Mouse (Mus musculus): ENCODE results near the gene Plpp2. TPM values are rescaled to one million over a fixed set of nuclear protein-coding genes. Genes with fewer than 3 reads are reported as not detected.

The Plpp2 gene
- polyA plus RNA-seq, 1 experiment = 5.9 TPM

DNA sequence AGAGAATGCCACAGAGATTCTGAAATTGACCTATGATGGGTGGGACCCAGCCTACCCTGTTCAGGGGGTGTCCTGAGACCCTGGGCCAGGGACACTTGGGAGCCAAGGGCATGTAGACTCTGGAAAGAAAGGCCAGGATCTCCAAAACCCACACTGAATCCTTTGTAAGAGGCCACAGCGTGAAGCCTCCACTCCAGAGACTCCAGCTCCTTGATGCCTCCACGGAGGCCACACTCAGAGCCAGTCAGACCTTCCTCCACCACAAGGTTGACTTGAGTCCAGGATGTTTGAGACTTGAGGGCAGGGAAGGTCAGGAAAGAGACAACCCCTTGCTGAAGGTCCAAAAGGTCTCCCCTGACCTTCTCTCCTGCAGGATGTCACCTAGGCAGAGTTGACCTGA lies 830 bp upstream of the Plpp2 start:
- peaks cover 2% of the 10 kb centered on the region for H3K36me3 ChIP-seq (replicated peaks; ENCODE audit: low read length)
- peaks cover 64% of the 10 kb centered on the region for H3K27me3 ChIP-seq (replicated peaks)
- no peaks in the 10 kb centered on the region; the same call in 1 of the 2 replicates for H3K9me3 ChIP-seq
- no peak overlapping the region for H3K4me3 ChIP-seq (replicated peaks)
- TF ChIP-seq FLI1 (IDR thresholded peaks at IDR 0.05; ENCODE audit: low read length) (no peak), GATA1 (IDR thresholded peaks at IDR 0.05; ENCODE audit: borderline replicate concordance, low read length) (no peak)
- H3K4me1 ChIP-seq = peaks cover 67% of the 10 kb centered on the region

DNA sequence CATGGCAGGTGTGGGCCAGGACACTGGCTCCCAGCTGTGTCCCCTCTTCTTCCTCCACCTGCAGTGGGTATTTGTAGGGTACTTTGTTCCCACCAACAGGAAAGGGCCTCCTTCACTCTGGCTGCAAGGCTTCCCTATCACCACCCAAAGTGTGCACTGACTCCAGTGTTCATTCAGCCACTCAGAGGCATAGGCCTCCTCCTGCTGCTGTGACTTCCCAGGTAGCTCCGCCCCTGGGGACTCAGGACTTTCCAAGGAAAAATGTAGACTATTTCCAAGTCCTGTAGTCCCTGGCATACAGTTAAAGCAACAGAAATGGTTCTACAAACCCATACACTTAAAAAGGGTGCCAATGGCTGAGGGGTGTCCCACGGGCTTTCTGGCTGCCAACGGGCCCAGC lies 918 bp downstream of the Plpp2 start:
- no peaks in the 10 kb centered on the region; the same call in 1 of the 2 replicates for H3K9me3 ChIP-seq
- peaks cover 58% of the 10 kb centered on the region for H3K4me1 ChIP-seq
- peak overlapping the region; percentile 92 for H3K4me3 ChIP-seq (replicated peaks)
- peaks cover 64% of the 10 kb centered on the region for H3K27me3 ChIP-seq (replicated peaks)
- no peak for TF ChIP-seq FLI1 (IDR thresholded peaks at IDR 0.05; ENCODE audit: low read length)
- TF ChIP-seq GATA1 (IDR thresholded peaks at IDR 0.05; ENCODE audit: borderline replicate concordance, low read length) = no peak
- peaks cover 5% of the 10 kb centered on the region for H3K36me3 ChIP-seq (replicated peaks; ENCODE audit: low read length)

DNA sequence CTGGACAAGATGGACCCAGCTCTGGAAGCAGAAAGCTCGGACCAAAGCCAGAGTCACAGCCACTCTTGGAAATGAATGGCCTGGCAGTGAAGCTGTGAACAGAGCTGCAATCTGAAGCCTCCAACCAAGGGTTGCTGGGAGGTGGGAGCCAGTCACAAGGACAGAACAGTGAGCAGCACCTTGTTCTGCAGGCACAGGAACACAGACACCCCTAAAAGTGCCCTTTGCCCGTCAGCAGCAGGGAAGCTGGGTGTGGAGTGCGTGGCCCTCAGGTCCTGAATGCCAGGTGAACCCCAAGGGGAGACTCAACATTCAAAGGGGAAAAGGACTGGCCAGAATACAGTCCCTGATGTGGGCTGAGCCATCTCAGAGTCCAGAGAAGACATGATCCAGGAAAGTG lies 2.0 kb downstream of the Plpp2 start:
- TF ChIP-seq FLI1 (IDR thresholded peaks at IDR 0.05; ENCODE audit: low read length) (no peak), GATA1 (IDR thresholded peaks at IDR 0.05; ENCODE audit: borderline replicate concordance, low read length) (no peak)
- H3K27me3 ChIP-seq (replicated peaks) = peaks cover 57% of the 10 kb centered on the region

DNA sequence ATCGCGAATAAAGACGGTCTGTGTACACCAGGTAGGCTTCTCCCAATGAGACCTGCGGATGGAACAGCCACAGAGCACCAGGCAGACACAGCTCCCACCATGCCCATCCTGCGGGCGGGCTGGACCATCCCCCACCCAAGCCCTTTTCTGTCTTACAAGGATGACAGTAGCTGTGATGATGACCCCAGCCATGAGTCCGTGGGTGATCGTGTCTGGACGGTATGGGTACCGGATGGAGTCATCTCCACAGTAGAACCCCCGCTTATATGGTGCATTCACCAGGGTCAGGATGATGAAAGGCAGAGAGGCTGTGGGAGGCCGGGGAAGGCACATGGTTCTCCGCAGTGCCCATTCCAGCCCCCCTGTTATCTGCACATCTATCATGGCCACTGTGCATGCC lies 2.9 kb downstream of the Plpp2 start:
- H3K36me3 ChIP-seq (replicated peaks; ENCODE audit: low read length) = peaks cover 15% of the 10 kb centered on the region
- H3K4me3 ChIP-seq (replicated peaks) = no peak overlapping the region
- peaks cover 48% of the 10 kb centered on the region for H3K27me3 ChIP-seq (replicated peaks)
- no peak for TF ChIP-seq FLI1 (IDR thresholded peaks at IDR 0.05; ENCODE audit: low read length)
- no peak for TF ChIP-seq GATA1 (IDR thresholded peaks at IDR 0.05; ENCODE audit: borderline replicate concordance, low read length)
- H3K9me3 ChIP-seq = no peaks in the 10 kb centered on the region; the same call in 1 of the 2 replicates
- H3K4me1 ChIP-seq = peaks cover 58% of the 10 kb centered on the region

More for the DNA sequence above, 2.0 kb downstream of the Plpp2 start:
- Histone ChIP-seq H3K36me3 (replicated peaks; ENCODE audit: low read length) (peaks cover 14% of the 10 kb centered on the region), H3K9me3 (no peaks in the 10 kb centered on the region; the same call in 1 of the 2 replicates), H3K4me1 (peaks cover 58% of the 10 kb centered on the region), H3K4me3 (replicated peaks) (no peak overlapping the region)

DNA sequence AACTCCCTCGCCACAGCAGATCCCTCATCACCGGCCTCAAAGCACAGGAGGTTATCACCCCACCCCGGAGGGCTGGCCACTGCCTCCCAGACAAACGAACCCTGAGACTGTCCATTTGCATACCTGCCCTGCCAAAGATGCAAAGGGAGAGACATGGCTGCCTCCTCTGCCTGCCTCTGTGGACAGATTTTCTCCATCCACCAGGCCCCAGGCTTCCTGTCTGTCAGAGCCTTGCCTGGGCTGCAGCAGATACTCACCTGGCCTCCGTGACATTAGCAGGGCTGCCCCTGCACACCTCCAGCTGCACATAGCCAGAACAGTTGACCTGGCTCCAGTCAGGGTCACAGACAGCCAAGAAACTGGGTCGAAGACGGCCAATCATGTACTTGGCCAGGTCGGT lies 3.4 kb downstream of the Plpp2 start:
- Histone ChIP-seq H3K9me3 (no peaks in the 10 kb centered on the region; the same call in 1 of the 2 replicates), H3K4me1 (peaks cover 54% of the 10 kb centered on the region), H3K27me3 (replicated peaks) (peaks cover 43% of the 10 kb centered on the region), H3K4me3 (replicated peaks) (no peak overlapping the region), H3K36me3 (replicated peaks; ENCODE audit: low read length) (peaks cover 15% of the 10 kb centered on the region)
- TF ChIP-seq FLI1 (IDR thresholded peaks at IDR 0.05; ENCODE audit: low read length) = no peak
- no peak for TF ChIP-seq GATA1 (IDR thresholded peaks at IDR 0.05; ENCODE audit: borderline replicate concordance, low read length)

DNA sequence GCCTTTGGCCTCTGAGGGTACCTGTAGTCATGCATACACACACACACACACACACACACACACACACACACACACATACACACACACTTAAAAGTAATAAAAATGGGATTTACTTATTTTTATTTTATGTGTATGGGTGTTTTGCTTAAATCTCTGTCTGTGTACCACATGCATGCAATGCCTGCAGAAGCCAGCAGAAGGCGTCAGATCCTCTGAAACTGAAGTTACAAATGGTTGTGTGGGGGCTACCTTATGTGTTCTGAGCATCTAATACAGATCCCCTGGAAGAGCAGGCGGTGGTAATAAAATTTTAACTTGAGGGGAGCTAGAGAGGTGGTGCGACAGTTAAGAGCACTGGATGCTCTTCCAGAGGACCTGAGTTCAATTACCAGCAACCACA lies 5.5 kb downstream of the Plpp2 start:
- TF ChIP-seq GATA1 (IDR thresholded peaks at IDR 0.05; ENCODE audit: borderline replicate concordance, low read length) (no peak), FLI1 (IDR thresholded peaks at IDR 0.05; ENCODE audit: low read length) (no peak)

GRCm38 (mm10) chr10:79527453-79527845 lies 6.1 kb downstream of the Plpp2 start:
- H3K4me1 ChIP-seq = peaks cover 26% of the 10 kb centered on the region
- peaks cover 15% of the 10 kb centered on the region for H3K36me3 ChIP-seq (replicated peaks; ENCODE audit: low read length)
- TF ChIP-seq FLI1 (IDR thresholded peaks at IDR 0.05; ENCODE audit: low read length) = no peak
- TF ChIP-seq GATA1 (IDR thresholded peaks at IDR 0.05; ENCODE audit: borderline replicate concordance, low read length) = no peak
- H3K4me3 ChIP-seq (replicated peaks) = no peak overlapping the region
- H3K9me3 ChIP-seq = no peaks in the 10 kb centered on the region; the same call in 1 of the 2 replicates
- peaks cover 16% of the 10 kb centered on the region for H3K27me3 ChIP-seq (replicated peaks)

More for the DNA sequence above, 5.5 kb downstream of the Plpp2 start:
- Histone ChIP-seq H3K36me3 (replicated peaks; ENCODE audit: low read length) (peaks cover 15% of the 10 kb centered on the region), H3K9me3 (no peaks in the 10 kb centered on the region; the same call in 1 of the 2 replicates), H3K4me3 (replicated peaks) (no peak overlapping the region), H3K27me3 (replicated peaks) (peaks cover 22% of the 10 kb centered on the region), H3K4me1 (peaks cover 32% of the 10 kb centered on the region)

GRCm38 (mm10) chr10:79526661-79527452 lies 6.7 kb downstream of the Plpp2 start:
- TF ChIP-seq FLI1 (IDR thresholded peaks at IDR 0.05; ENCODE audit: low read length) = no peak
- TF ChIP-seq GATA1 (IDR thresholded peaks at IDR 0.05; ENCODE audit: borderline replicate concordance, low read length) = no peak
- Histone ChIP-seq H3K27me3 (replicated peaks) (peaks cover 13% of the 10 kb centered on the region), H3K36me3 (replicated peaks; ENCODE audit: low read length) (peaks cover 15% of the 10 kb centered on the region), H3K4me3 (replicated peaks) (no peak overlapping the region), H3K9me3 (no peaks in the 10 kb centered on the region; the same call in 1 of the 2 replicates), H3K4me1 (peaks cover 24% of the 10 kb centered on the region)

DNA sequence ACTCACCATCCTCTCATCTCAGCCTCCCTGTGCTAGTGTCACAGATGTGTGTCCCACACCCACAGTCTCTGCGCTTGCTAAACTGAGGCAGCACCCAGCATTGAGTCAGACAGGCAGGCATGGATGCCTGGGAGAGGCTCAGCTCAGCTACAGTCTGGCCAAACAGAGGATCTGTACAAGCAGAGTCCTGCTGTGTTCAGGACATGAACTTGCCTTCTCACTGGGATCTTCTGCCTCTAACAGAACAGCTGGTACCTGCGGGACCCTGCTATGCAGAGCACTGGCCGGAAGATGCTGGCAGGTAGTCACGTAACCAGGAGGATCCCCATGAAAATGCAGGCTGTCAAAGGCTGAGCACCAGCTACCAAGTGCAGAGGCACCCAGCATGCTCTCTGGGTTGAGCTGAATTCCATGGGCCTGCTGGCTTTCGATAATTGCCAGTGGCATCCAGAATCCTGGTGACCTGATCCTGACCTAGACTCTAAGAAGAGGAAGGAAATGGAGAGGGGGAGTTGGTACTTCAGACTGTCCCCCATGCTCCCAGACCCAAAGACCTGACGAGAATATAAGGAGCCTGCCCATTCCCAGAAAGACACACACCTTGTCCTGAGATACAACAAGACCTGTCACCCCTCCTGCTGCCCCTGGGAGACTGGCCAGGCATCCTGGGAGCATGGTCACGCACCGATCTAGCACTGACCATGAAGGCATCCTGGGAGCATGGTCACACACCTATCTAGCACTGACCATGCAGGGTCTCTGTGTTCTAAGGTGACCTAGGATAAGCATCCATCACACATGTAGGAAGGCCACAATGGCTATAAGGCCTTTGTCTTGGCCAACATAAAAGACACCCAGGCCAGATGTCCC lies 7.9 kb downstream of the Plpp2 start:
- Histone ChIP-seq H3K36me3 (replicated peaks; ENCODE audit: low read length) (peaks cover 15% of the 10 kb centered on the region), H3K9me3 (no peaks in the 10 kb centered on the region; the same call in 1 of the 2 replicates), H3K27me3 (replicated peaks) (peaks cover 2% of the 10 kb centered on the region), H3K4me1 (peaks cover 15% of the 10 kb centered on the region), H3K4me3 (replicated peaks) (no peak overlapping the region)
- TF ChIP-seq FLI1 (IDR thresholded peaks at IDR 0.05; ENCODE audit: low read length) (no peak), GATA1 (IDR thresholded peaks at IDR 0.05; ENCODE audit: borderline replicate concordance, low read length) (no peak)
